Mouse (Mus musculus): ENCODE results near the gene Ulk2. TPM values are rescaled to one million over a fixed set of nuclear protein-coding genes. Genes with fewer than 3 reads are reported as not detected.

Ulk2 gene
- polyA plus RNA-seq, 1 experiment from 2014 or later = 31.4 TPM

- no peak overlapping the region for H3K4me3 ChIP-seq (replicated peaks)
- H3K9ac ChIP-seq (replicated peaks) = no peak overlapping the region
- H3K36me3 ChIP-seq = peaks cover 78% of the 10 kb centered on the region
- H3K27ac ChIP-seq (replicated peaks) = no peak overlapping the region
- H3K4me1 ChIP-seq = no peaks in the 10 kb centered on the region
- H3K27me3 ChIP-seq (replicated peaks) = no peaks in the 10 kb centered on the region
- no peak for ATAC-seq (ENCODE audit: low FRiP score)
- H3K9me3 ChIP-seq (replicated peaks) = no peaks in the 10 kb centered on the region
- 81% methylated on average over 5 of the region's 5 CpGs for WGBS
- no peak overlapping the region for H3K4me2 ChIP-seq
These were observed 103.3 kb downstream of the Ulk2 start for GRCm38 (mm10) chr11:61751612-61752011.

- H3K36me3 ChIP-seq = peaks cover 64% of the 10 kb centered on the region
- no peak for ATAC-seq (ENCODE audit: low FRiP score)
- 60% methylated on average over 3 of the region's 3 CpGs for WGBS
These were observed 107.7 kb downstream of the Ulk2 start for GRCm38 (mm10) chr11:61747161-61747560.

GRCm38 (mm10) chr11:61745781-61746180 is 109.1 kb downstream of the Ulk2 start:
- Histone ChIP-seq H3K4me1 (no peaks in the 10 kb centered on the region), H3K27me3 (replicated peaks) (no peaks in the 10 kb centered on the region), H3K27ac (replicated peaks) (no peak overlapping the region), H3K9ac (replicated peaks) (no peak overlapping the region), H3K4me3 (replicated peaks) (no peak overlapping the region), H3K4me2 (no peak overlapping the region), H3K36me3 (peaks cover 59% of the 10 kb centered on the region), H3K9me3 (replicated peaks) (no peaks in the 10 kb centered on the region)
- no peak for ATAC-seq (ENCODE audit: low FRiP score)
- WGBS = 94% methylated on average over 9 of the region's 9 CpGs

More at GRCm38 (mm10) chr11:61747161-61747560, 107.7 kb downstream of the Ulk2 start:
- H3K4me2 ChIP-seq = no peak overlapping the region
- no peaks in the 10 kb centered on the region for H3K27me3 ChIP-seq (replicated peaks)
- H3K27ac ChIP-seq (replicated peaks) = no peak overlapping the region
- H3K4me1 ChIP-seq = no peaks in the 10 kb centered on the region
- H3K9ac ChIP-seq (replicated peaks) = no peak overlapping the region
- H3K4me3 ChIP-seq (replicated peaks) = no peak overlapping the region
- no peaks in the 10 kb centered on the region for H3K9me3 ChIP-seq (replicated peaks)

- Histone ChIP-seq H3K9ac (replicated peaks) (no peak overlapping the region), H3K4me3 (replicated peaks) (no peak overlapping the region), H3K4me1 (no peaks in the 10 kb centered on the region), H3K27ac (replicated peaks) (no peak overlapping the region), H3K27me3 (replicated peaks) (no peaks in the 10 kb centered on the region), H3K4me2 (no peak overlapping the region), H3K36me3 (peaks cover 58% of the 10 kb centered on the region), H3K9me3 (replicated peaks) (no peaks in the 10 kb centered on the region)
- 76% methylated on average over 3 of the region's 3 CpGs for WGBS
- ATAC-seq (ENCODE audit: low FRiP score) = no peak
These were observed 110.4 kb downstream of the Ulk2 start for GRCm38 (mm10) chr11:61744460-61744859.

- H3K27me3 ChIP-seq (replicated peaks) = no peaks in the 10 kb centered on the region
- no peak overlapping the region for H3K4me3 ChIP-seq (replicated peaks)
- H3K27ac ChIP-seq (replicated peaks) = no peak overlapping the region
- no peak overlapping the region for H3K9ac ChIP-seq (replicated peaks)
- no peaks in the 10 kb centered on the region for H3K4me1 ChIP-seq
- peaks cover 59% of the 10 kb centered on the region for H3K36me3 ChIP-seq
- H3K4me2 ChIP-seq = no peak overlapping the region
- 77% methylated on average over 3 of the region's 3 CpGs for WGBS
- ATAC-seq (ENCODE audit: low FRiP score) = no peak
- H3K9me3 ChIP-seq (replicated peaks) = no peaks in the 10 kb centered on the region
These were observed 111.1 kb downstream of the Ulk2 start for GRCm38 (mm10) chr11:61743768-61744167.

GRCm38 (mm10) chr11:61740500-61740899 is 114.4 kb downstream of the Ulk2 start:
- Histone ChIP-seq H3K9me3 (replicated peaks) (no peaks in the 10 kb centered on the region), H3K27ac (replicated peaks) (no peak overlapping the region), H3K36me3 (peaks cover 73% of the 10 kb centered on the region), H3K4me3 (replicated peaks) (no peak overlapping the region), H3K4me2 (no peak overlapping the region), H3K9ac (replicated peaks) (no peak overlapping the region), H3K27me3 (replicated peaks) (no peaks in the 10 kb centered on the region), H3K4me1 (no peaks in the 10 kb centered on the region)
- ATAC-seq (ENCODE audit: low FRiP score) = no peak
- WGBS = 96% methylated on average over 1 of the region's 1 CpGs

GRCm38 (mm10) chr11:61737290-61737689 is 117.6 kb downstream of the Ulk2 start:
- Histone ChIP-seq H3K27ac (replicated peaks) (no peak overlapping the region), H3K4me3 (replicated peaks) (no peak overlapping the region), H3K27me3 (replicated peaks) (no peaks in the 10 kb centered on the region), H3K9me3 (replicated peaks) (no peaks in the 10 kb centered on the region), H3K4me1 (no peaks in the 10 kb centered on the region), H3K4me2 (no peak overlapping the region), H3K9ac (replicated peaks) (no peak overlapping the region), H3K36me3 (peaks cover 85% of the 10 kb centered on the region)
- ATAC-seq (ENCODE audit: low FRiP score) = no peak
- 96% methylated on average over 1 of the region's 1 CpGs for WGBS

- H3K9ac ChIP-seq (replicated peaks) = no peak overlapping the region
- H3K9me3 ChIP-seq (replicated peaks) = no peaks in the 10 kb centered on the region
- H3K36me3 ChIP-seq = peaks cover 75% of the 10 kb centered on the region
- H3K4me3 ChIP-seq (replicated peaks) = no peak overlapping the region
- no peaks in the 10 kb centered on the region for H3K4me1 ChIP-seq
- WGBS = 91% methylated on average over 7 of the region's 7 CpGs
- no peak overlapping the region for H3K4me2 ChIP-seq
- H3K27me3 ChIP-seq (replicated peaks) = no peaks in the 10 kb centered on the region
- H3K27ac ChIP-seq (replicated peaks) = no peak overlapping the region
- ATAC-seq (ENCODE audit: low FRiP score) = no peak
These were observed 122.2 kb downstream of the Ulk2 start for GRCm38 (mm10) chr11:61732672-61733071.

- no peak for ATAC-seq (ENCODE audit: low FRiP score)
- WGBS = 74% methylated on average over 2 of the region's 2 CpGs
These were observed 126.8 kb downstream of the Ulk2 start for GRCm38 (mm10) chr11:61728037-61728436.

More at GRCm38 (mm10) chr11:61728037-61728436, 126.8 kb downstream of the Ulk2 start:
- H3K27me3 ChIP-seq (replicated peaks) = no peaks in the 10 kb centered on the region
- no peak overlapping the region for H3K4me2 ChIP-seq
- no peaks in the 10 kb centered on the region for H3K4me1 ChIP-seq
- no peak overlapping the region for H3K4me3 ChIP-seq (replicated peaks)
- no peak overlapping the region for H3K9ac ChIP-seq (replicated peaks)
- H3K9me3 ChIP-seq (replicated peaks) = no peaks in the 10 kb centered on the region
- H3K27ac ChIP-seq (replicated peaks) = no peak overlapping the region
- peaks cover 48% of the 10 kb centered on the region for H3K36me3 ChIP-seq

Other genes starting within 250 kb of the Ulk2 start
- 9.4 and 14.4 TPM in 2 replicates for gene Grap, start 201.8 kb downstream of the Ulk2 start, polyA plus RNA-seq (2015; fragmentation: Nextera tagmentation; extraction: Ambion mirVana)
- gene Fam83g, start 171.0 kb downstream of the Ulk2 start, polyA plus RNA-seq (2015; fragmentation: Nextera tagmentation; extraction: Ambion mirVana) = 0.27 and 1.1 TPM in 2 replicates
- gene Slc5a10, start 134.2 kb downstream of the Ulk2 start, polyA plus RNA-seq (2015; fragmentation: Nextera tagmentation; extraction: Ambion mirVana) = not detected in 2 replicates
- 43.1 and 49.8 TPM in 2 replicates for gene Prpsap2, start 93.0 kb downstream of the Ulk2 start, polyA plus RNA-seq (2015; fragmentation: Nextera tagmentation; extraction: Ambion mirVana)
- 12.0 and 13.1 TPM in 2 replicates for gene Akap10, start 75.2 kb upstream of the Ulk2 start, polyA plus RNA-seq (2015; fragmentation: Nextera tagmentation; extraction: Ambion mirVana)
- 9.7 and 11.2 TPM in 2 replicates for gene Specc1, start 101.7 kb upstream of the Ulk2 start, polyA plus RNA-seq (2015; fragmentation: Nextera tagmentation; extraction: Ambion mirVana)